Mouse (Mus musculus): ENCODE data around the gene Ammecr1.

DNA sequence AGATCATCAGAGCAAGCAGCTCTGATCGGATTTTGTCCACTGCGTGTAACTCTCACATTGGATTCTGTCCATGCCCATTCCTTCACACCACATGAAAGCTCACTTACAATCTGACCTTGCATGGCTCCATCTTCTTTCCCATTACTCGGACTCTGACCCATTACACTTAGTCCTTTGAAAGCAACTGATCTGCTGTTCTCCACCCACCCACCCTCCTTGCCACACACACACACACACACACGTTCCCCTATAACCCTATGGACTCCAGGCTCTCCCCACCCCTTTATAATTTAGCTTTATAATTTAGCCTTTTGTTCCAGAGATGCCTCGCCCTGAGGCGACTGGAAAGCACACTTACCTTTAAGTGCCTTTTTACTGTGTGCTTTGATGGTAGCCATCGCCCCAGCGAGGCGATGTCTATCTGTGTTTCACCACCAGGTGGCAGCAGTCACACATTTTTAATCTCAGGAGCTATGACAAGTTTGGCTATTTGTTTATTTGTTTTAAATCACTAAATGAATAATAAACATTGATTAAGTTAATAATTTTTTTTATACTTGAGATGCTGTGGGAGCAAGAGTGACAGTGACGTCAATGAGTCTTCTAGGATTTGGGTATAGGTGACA, 148.4 kb downstream of the Ammecr1 start:
- TF ChIP-seq CTCF (conservative IDR thresholded peaks at IDR 0.05; ENCODE audit: insufficient read depth, insufficient read length, low read depth, low read length) (peak; percentile 65), POLR2A (IDR thresholded peaks at IDR 0.05; ENCODE audit: low read depth, low read length) (no peak)
